Mouse (Mus musculus) limb, embryonic 11.5 days (tissue): ENCODE measurements at regions not wholly inside any gene's neighbourhood (a gene's known extent, or its start where the extent isn't known, plus 50 kb on each side); places are given as distances from the start of the nearest gene placed in this dataset.

Experiments
- ATAC-seq: fragments of 200-750 bp; cut with Nextera tagmentation; 2 replicates; pipeline ENCODE4 v1.8.0; 2017; ENCODE audit warnings: low read depth; ENCODE audit not compliant: insufficient number of reproducible peaks, low FRiP score, low TSS enrichment
- DNase-seq: peaks from one replicate; pipeline ENCODE4 v3.0.0-alpha.2; 2015; ENCODE audit warnings: low spot score
- H3K27ac ChIP-seq: fragments of 300-500 bp; sonication (generic); replicated peaks from 2 replicates; pipeline ENCODE4 v1.5.1; 2014; ENCODE audit warnings: low read depth, mild to moderate bottlenecking, low read length
- H3K27me3 ChIP-seq: fragments of 300-500 bp; sonication (generic); 2 replicates; pipeline ENCODE4 v1.6.1; 2014; ENCODE audit warnings: mild to moderate bottlenecking, low read length, mixed read lengths; ENCODE audit not compliant: control insufficient read depth, insufficient read depth
- H3K36me3 ChIP-seq: fragments of 300-500 bp; sonication (generic); 2 replicates; pipeline ENCODE4 v1.6.1; 2014; ENCODE audit warnings: mild to moderate bottlenecking, low read length, moderate library complexity, mixed read lengths; ENCODE audit not compliant: control insufficient read depth, insufficient read depth
- H3K4me1 ChIP-seq: fragments of 300-500 bp; sonication (generic); 2 replicates; pipeline ENCODE4 v1.6.1; 2014; ENCODE audit warnings: low read length, mixed read lengths; ENCODE audit not compliant: control insufficient read depth, insufficient read depth
- H3K4me2 ChIP-seq: fragments of 300-500 bp; sonication (generic); 2 replicates; pipeline ENCODE4 v1.6.1; 2014; ENCODE audit warnings: low read depth, mild to moderate bottlenecking, moderate library complexity; ENCODE audit not compliant: severe bottlenecking
- H3K4me3 ChIP-seq: fragments of 300-500 bp; sonication (generic); 2 replicates; pipeline ENCODE4 v1.5.1; 2014; ENCODE audit warnings: low read depth, low read length
- H3K9ac ChIP-seq: fragments of 300-500 bp; sonication (generic); 2 replicates; pipeline ENCODE4 v1.6.1; 2014; ENCODE audit warnings: mild to moderate bottlenecking, low read length
- H3K9me3 ChIP-seq: fragments of 300-500 bp; sonication (generic); 2 replicates; pipeline ENCODE4 v1.6.1; 2016; ENCODE audit warnings: low read length; ENCODE audit not compliant: control insufficient read depth
- WGBS: fragments of 180-500 bp; shearing (Covaris S2); extraction: QIAGEN DNeasy Blood & Tissue Kit; methylation state at CpG from one replicate; pipeline ENCODE4 v1.1.7; 2014; 5-methylcytosine and 5-hydroxymethylcytosine counted together

- no peak overlapping the region for H3K4me2 ChIP-seq
- DNase-seq, result no peak
- no peaks in the 10 kb centered on the region for H3K9me3 ChIP-seq
- H3K36me3 ChIP-seq, result no peaks in the 10 kb centered on the region
- 75% methylated on average over 3 of the region's 3 CpGs for WGBS
- H3K27ac ChIP-seq, result no peak overlapping the region
- no peak overlapping the region for H3K4me3 ChIP-seq
- no peak for ATAC-seq
- H3K4me1 ChIP-seq, result no peaks in the 10 kb centered on the region
- no peaks in the 10 kb centered on the region for H3K27me3 ChIP-seq
- H3K9ac ChIP-seq, result no peak overlapping the region
Measured at GRCm38 (mm10) chr7:87147703-87148102, 98.2 kb upstream of the Nox4 start.

GRCm38 (mm10) chr7:87148681-87149080, 97.2 kb upstream of the Nox4 start:
- H3K27me3 ChIP-seq, result no peaks in the 10 kb centered on the region
- H3K9me3 ChIP-seq, result no peaks in the 10 kb centered on the region
- H3K4me2 ChIP-seq, result no peak overlapping the region
- DNase-seq (no peak), ATAC-seq (no peak)
- no peak overlapping the region for H3K4me3 ChIP-seq
- 75% methylated on average over 1 of the region's 1 CpGs for WGBS
- H3K9ac ChIP-seq, result no peak overlapping the region
- H3K27ac ChIP-seq, result no peak overlapping the region
- no peaks in the 10 kb centered on the region for H3K4me1 ChIP-seq
- H3K36me3 ChIP-seq, result no peaks in the 10 kb centered on the region

GRCm38 (mm10) chr7:87150991-87151390, 94.9 kb upstream of the Nox4 start:
- H3K27ac ChIP-seq, result no peak overlapping the region
- DNase-seq, result no peak
- H3K9me3 ChIP-seq, result no peaks in the 10 kb centered on the region
- H3K9ac ChIP-seq, result no peak overlapping the region
- H3K4me1 ChIP-seq, result no peaks in the 10 kb centered on the region
- no peak overlapping the region for H3K4me2 ChIP-seq
- H3K36me3 ChIP-seq, result no peaks in the 10 kb centered on the region
- ATAC-seq, result no peak
- no peak overlapping the region for H3K4me3 ChIP-seq
- H3K27me3 ChIP-seq, result no peaks in the 10 kb centered on the region

GRCm38 (mm10) chr7:87186443-87187153, 59.3 kb upstream of the Nox4 start:
- ATAC-seq, result no peak; the same call in 1 of the 2 replicates
- H3K4me3 ChIP-seq, result no peak overlapping the region
- 81% methylated on average over 2 of the region's 2 CpGs for WGBS

GRCm38 (mm10) chr7:87195647-87196046, 50.2 kb upstream of the Nox4 start:
- WGBS, result 39% methylated on average over 1 of the region's 1 CpGs
- H3K4me3 ChIP-seq, result no peak overlapping the region
- no peak for DNase-seq
- no peaks in the 10 kb centered on the region for H3K27me3 ChIP-seq
- H3K4me2 ChIP-seq, result no peak overlapping the region
- H3K27ac ChIP-seq, result no peak overlapping the region
- H3K4me1 ChIP-seq, result no peaks in the 10 kb centered on the region
- H3K9ac ChIP-seq, result no peak overlapping the region
- H3K9me3 ChIP-seq, result no peaks in the 10 kb centered on the region
- H3K36me3 ChIP-seq, result no peaks in the 10 kb centered on the region
- ATAC-seq, result no peak

More at GRCm38 (mm10) chr7:87186443-87187153, 59.3 kb upstream of the Nox4 start:
- H3K9ac ChIP-seq, result no peak overlapping the region
- no peaks in the 10 kb centered on the region for H3K36me3 ChIP-seq
- H3K4me2 ChIP-seq, result no peak overlapping the region
- H3K4me1 ChIP-seq, result no peaks in the 10 kb centered on the region
- no peaks in the 10 kb centered on the region for H3K27me3 ChIP-seq
- no peak overlapping the region for H3K27ac ChIP-seq
- no peaks in the 10 kb centered on the region for H3K9me3 ChIP-seq
- no peak for DNase-seq
